Mouse (Mus musculus) cerebellum, postnatal 14 days (tissue): ENCODE data around the gene Krt84.
"Not testable (repeated sequence)": the region's sequence is repeated elsewhere in the genome, so short reads cannot be mapped to it uniquely, and the experiment has no call there.

ENCODE experiments used
- DNase-seq, 2 experiments: peaks; one replicate each; pipeline ENCODE4 v3.0.0; 2021; ENCODE audit warnings: mixed read lengths in 2 of 2

Krt84 gene

DNA sequence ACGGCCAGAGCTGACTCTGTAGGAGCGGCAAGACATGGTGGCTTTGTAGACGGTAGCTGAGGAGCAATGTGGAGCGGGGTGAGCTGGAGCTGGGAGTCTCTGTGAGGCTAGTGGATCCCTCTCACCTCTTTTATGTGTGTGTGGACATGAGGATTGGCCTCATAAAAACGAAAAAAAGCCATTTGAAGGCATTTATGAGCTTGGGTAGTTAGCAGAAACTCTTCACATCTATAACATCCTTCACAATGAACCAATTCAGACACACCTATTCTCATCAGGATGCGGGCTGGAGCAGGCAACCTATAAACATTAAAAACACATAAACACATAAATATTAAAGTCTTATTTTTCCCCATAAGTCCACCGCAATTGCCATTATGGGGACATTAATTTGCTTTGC, at the start of gene Krt84:
Krt84 (minus strand) TSS at position 101 of the 400 bp plus-strand sequence.
- no peak for DNase-seq

DNA sequence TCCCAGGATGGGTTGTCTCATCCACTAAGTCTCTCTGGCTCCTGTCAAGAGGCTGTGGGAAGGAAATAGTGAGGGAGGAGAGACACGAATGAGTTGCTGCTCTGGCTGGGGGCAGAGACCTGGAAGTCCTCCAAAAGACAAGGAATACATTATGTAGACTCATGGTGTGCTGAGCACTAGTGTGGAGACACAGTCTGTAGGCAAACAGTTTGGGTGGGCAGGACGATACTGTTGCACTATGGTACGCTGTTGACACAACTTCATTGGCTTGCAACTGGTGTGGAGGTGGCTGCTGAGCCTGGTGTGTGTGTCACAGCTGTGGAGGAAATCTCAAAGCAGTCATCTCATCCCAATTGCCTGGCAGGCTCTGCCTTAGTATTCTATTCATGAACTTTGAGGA, 49.1 kb upstream of the Krt84 start:
- no peak for DNase-seq

DNA sequence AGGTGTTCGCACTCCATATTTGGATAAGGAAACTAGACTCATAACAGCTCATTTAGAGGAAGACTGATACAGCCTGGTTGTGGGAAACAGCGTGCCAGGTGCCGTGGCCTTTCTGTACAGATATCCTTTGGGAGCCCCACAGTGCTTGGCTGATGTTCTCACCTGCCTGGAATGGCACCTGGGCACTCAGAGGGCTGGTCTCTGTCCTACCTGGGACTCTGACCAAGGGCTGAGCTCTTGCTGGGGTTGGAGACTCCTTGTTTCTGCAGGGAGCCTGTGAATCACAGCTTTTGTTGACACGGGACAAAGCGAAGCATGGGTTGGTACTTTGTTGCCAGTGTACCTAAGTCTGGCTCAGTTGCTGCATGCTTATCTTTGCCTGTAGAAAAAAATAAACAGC, 42.9 kb upstream of the Krt84 start:
- DNase-seq, result no peak

DNA sequence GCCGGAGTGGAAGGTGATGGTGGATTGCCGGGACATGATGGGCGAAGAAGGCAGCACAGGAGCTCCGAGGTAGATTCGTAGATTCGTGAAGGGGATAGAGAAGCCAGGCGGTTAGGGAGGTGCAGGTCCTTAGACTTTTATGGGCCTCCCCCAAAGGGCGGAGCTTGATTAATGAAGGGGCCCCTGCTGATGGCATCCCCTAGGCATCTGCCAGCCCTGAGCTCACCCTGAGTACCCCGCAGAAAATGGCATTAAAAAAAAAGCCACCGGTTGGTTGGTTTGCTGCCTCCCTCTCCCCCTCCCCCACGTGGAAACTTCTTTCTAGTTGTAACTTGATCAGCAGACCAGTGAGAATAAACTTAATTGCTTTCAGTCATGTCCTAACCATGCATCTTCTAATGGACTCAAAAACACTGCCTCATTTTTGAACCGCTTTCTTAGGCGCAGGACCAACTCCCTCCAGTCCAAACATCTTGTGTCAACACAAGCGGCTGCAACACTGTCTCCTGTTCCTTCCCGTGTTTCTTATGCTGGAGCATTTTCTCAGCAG, 41.3 kb upstream of the Krt84 start, which contains the start of gene Krt75:
Krt75 (minus strand) TSS at position 109 of the 550 bp plus-strand sequence.
- no peak for DNase-seq

DNA sequence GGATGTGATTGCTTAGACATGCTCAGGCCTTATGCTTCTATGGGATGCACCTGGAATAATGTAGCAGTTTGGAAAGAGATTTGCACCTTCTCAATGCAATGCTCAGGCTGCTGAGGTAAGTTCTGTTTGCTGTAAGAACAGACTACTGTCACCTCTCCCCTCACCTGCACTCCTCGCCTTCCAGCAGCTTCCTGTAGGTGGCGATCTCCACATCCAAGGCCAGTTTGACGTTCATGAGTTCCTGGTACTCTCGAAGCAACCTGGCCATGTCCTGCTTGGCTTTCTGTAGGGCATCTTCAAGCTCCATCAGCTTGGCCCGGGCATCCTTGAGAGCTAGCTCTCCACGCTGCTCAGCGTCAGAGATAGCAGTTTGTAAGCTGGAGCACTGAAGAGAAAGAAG, 35.2 kb upstream of the Krt84 start:
- peak in 1 of 2 experiments; percentile 29 for DNase-seq

DNA sequence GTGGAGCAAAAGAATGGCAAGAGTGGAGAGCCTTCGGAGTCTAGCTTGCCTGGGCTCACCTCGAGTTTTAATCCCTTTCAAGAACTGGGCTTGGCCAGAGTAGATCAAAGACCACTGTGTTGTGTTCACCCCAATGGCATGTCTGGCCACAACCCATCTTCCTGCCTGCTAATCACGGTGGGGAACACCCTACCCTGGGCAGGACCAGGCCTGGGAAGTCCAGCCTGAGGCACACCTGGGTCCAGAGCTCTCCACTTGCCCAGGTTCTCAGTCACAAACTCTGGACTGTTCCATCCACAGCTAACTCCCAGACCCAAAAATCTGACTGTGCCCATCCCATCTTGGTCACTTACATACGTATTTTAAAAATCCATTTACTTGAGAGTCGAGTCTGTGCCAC, 30.2 kb upstream of the Krt84 start, which contains the start of gene Krt90:
Krt90 (minus strand) TSS at position 101 of the 400 bp plus-strand sequence.
- no peak for DNase-seq

DNA sequence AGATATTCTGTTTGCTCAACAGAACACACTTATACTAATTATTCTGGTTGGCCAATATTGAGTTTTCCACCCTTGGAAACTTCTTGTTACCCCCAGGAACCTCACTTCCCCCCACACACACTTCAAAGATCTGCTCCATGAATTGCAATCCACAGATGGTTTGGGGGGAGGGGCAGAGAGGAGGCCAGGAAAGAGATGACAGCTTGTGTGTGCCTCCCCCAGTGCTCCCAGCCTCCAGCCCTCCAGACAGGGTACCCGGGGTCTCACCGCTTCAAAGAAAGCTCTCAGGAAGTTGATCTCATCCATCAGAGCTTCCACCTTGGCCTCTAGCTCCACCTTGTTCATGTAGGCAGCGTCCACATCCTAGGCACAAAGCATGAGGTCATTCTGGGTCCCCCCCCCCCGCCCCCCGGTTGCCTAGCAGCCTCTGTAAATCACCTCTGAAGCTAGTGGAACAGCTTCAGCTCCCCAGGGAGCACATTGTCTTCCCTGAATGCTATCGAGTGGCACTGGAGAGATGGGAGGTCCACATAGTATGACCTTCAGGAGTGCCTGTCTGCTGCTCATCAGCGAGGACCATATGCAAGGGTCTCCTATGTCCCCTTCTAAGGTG, 25.5 kb upstream of the Krt84 start:
- no peak for DNase-seq

DNA sequence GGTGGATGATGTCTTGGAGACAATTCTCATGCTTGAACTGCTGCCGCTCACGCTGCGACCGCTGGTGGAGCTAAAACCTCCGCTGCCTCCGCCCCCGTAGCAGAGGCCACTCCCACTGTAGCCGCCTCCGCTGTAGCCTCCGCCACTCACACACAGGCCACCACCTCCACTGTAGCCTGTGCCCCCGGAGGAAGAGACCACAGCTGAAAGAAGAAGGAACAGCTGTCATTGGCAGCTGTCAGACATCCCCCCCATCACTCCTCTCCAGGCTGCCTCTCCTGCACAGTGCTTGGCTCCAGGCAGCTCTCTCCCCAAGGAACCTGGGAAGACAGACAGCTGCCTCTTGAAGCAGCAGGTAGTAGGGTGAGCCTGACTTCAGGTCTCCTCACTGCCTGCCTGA, 20.5 kb upstream of the Krt84 start:
- peak; percentile 30 to 42 for DNase-seq

DNA sequence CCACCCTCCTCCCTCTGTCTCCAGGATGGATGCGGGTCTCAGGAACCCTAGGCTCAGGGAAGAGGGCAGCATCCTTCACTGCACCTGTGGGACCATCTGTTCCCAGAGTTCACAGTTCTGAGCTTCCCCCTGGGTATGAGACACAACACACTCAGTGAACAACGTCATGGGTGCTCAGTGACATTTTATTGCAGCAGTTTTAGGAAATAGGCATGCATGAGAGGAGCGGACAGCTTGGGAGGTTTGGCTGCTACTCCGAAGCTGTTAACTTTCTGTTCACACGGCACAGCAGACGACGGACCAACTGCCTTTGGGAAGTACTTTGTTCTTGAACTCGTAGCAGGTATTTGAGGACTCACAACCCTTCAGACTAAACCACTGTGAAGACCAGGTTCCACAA, 19.6 kb upstream of the Krt84 start:
- DNase-seq, result no peak

DNA sequence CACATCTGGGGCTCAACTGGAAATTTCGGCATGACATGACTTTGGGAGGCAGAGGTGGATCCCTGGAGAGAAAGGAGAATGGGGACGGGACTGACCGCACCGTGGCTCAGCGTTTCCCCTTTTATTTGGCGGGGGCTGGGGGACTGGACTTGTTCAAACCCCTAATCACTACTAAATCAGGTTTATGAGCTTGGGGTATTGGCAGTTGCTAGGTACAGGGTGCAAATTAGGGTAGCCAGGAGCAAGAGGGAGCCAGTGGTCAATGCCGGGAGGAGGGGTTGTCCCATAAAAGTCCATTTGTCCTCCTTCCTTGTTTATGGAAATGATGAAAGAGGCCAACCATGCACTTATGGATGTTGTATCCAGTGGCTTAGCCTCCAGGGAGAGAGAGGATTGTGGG, 17.9 kb upstream of the Krt84 start, which contains the start of gene Krt82:
Krt82 (minus strand) TSS at position 101 of the 400 bp plus-strand sequence.
- DNase-seq, result no peak

DNA sequence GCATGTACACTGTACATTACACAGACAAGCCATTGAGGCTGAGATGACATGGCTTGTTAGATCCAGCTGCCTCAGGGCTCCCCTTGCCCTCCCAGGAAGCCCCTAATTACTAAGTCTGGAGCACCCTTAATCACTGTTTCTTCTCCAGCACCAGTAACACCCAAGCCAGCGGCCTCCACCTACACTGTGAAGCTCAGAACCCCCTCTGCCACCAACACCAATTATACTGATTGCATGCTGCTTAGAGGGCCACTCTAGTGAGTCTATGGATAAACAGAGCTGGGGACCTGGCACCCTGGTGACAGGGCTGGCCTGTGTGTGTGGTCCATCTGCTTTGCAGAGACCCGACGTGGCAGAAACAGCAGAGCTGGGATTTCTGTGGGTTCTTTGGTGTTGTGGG, 11.9 kb upstream of the Krt84 start:
- no peak for DNase-seq

DNA sequence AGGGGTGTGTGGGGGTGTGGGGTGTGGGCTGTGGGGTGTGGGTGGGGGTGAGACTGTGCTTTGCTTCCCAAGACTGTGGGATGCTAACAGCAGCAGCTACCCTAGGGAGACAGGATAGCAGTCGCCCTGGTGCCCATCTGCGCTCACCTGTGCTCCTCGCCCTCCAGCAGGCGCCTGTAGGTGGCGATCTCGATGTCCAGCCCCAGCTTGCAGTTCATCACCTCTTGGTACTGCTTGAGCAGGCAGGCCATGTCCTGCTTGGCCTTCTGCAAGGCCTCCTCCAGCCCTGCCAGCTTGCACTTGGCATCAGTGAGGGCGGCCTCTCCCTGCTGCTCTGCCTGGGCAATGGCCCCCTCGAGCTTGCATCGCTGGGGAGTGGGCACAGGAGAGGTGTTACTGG, 9.9 kb upstream of the Krt84 start:
- peak; percentile 13 to 25 for DNase-seq

DNA sequence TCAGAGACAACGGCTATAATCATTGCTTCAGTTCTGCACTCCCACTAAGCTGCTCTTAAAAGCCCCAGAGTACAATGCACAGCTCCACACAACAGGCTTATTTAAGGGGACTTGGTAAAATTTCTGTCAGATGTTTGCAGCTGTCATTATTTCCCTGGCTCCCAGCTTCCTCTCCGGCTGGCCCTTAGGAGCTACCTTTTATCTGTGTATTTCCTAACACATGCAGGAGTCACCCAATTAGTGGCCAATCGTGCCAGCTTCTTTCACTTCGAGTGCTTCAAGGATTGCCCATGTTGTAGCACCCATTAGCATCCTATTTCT, 5.9 kb upstream of the Krt84 start:
- no peak for DNase-seq

DNA sequence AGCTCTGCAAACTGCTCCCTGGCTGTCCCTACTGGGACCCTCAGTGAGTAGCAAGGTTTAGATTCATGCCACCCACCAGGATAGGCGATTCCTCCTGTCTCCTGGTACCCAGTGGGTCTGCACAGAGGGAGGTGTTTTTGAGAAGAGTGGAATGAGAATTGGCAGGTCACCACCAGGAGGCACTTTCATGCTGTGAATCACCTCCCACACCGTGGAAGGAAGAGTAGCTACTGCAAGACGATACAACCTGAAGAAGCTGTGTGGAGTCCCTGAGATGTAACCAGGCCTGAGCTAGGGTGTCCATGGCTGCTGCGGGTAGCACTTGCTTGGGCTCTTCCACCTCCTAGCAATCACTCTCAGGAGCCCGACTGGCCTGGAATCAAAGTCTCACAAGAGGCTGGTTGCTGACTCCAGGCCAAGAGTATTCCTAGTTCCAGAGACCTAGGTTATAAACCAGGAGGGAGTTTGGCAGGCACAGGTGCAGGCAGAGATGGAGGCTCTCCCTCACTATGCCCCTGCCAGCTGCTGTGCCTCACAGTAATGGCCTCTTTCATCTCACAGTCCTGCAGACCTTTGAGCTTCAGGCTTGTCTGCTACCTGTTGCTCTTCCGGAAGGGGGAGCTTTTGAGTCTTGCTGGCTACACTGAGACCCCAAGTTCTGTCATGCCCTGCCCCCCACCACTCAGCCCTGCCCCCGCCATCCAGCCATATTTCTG, 5.4 kb upstream of the Krt84 start:
- DNase-seq, result no peak

DNA sequence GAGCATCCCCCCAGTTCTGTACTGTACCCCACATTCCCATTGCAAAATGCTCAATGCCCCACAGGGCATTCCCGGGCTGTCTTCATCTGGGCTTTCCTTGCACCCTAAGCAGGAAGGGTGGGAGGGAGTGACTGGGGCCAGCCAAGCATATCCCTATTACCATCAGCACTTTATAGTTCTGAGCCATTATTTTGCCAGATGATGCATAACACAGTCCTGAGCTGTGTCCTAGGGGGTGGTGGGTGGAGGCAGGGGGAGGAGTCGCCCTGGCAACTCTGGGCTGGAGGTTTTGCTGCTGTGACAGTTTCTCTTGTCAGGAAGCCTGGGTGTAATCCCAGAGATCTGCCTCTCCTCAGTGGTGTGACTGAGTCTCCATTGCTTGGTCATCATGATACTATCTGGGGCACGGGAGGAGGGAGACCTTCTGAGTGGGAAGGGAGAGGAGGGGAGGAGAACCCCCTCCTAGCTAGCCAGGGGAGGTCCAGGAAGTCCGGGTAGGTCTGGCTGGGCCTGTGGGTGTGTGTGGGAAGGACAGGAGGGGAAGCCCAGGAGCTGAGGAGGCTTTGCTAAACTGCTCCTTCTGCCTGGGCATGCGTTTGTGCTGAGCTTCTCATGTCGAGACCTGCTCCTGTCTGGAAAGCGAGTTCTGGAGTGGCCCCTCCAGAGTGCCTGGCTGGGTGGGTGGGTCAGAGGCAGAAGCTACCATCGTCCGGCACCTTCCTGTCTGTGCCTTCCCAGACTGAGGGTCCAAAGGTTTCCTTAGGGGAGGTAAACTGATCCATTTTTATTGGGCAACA, 3.6 kb upstream of the Krt84 start:
- no peak for DNase-seq

DNA sequence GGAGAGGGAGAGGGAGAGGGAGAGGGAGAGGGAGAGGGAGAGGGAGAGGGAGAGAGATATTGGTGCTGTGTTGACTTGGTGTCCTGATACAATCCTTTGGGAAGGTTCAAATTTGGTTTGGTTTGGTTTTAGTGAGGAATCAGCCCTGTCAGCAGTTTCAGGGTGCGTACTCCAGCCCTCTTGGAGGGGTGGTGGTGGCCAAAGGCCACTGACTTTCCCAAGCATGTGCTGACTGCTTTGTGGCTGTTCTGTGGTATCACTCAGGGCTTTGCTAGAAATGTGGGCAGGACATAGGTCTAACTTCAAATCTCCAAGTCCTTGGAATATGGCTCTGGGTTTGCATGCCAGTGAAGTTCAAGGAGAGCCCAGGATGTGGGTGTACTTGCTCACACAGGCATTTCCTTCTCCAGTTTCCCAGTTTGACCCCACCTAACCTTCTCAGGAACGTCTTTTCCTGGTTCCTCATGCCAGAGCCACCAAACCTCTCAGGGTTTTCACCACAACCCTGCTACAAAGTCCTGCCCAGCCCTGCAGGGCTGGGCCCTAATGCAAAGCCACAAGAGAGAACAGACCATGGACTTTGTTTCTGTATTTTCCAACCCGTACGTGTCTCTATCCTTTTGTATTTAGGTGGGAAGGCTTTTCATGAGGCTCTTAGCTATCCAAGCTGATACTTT, 9.9 kb downstream of the Krt84 start:
- DNase-seq, result no peak

DNA sequence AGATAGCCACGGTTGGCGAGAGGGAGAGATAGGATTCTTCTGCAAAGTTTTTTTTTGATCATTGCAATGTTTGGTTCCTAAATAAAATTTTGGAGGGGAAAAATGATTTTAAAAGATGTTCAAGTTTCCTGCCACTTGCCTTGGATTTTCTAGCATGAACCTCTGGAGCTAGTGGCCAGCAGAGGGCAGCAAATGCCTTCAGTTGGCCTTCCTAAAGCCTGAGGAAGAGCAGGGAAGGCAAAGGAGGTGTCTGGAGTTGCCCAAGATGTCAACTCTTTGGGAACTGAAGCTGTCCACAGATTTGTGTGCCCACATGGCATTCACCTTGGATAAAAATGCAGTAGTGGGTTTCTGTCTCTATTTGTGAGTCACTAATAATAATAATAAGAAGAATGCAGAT, 12.8 kb downstream of the Krt84 start:
- DNase-seq, result peak; percentile 87 to 92

DNA sequence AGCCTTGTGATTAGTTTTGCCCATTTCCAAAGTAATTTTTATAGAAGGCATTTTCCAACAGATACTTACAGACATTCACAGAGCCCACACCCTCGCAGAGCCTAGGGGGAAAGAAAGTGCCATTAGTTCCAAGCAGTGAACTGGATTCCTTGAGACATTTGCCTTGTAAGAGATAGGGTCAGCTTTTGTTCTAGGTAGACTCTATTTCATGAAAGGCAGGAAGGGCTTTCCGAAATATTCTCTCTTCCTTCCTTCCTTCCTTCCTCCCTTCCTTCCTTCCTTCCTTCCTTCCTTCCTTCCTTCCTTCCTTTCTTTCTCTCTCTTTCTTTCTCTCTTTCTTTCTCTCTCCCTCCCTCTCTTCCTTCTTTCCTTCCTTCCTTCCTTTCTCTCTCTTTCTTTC, 15.5 kb downstream of the Krt84 start, which contains the start of gene Gm49425:
Gm49425 (minus strand) TSS at position 101 of the 400 bp plus-strand sequence.
- not testable (repeated sequence) for DNase-seq

DNA sequence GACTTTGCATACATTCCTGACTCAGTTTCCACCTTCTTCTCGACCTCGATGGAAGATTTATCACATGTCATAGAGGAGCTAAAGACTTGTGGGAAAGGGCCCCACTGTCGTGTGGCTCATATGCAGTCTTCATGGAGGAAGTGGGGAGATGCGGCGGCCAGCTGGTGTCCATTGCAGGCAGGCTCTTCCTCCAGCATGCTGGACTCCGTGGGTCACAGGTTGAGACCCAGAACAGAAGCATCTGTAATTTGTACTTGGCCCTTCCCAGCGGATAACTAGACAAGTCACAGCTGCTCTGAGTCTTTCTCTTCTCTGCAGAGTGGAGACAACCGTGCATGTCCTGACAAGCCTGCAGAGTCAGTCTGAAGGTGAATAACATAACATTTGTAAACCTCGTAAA, 24.4 kb downstream of the Krt84 start:
- DNase-seq, result no peak

DNA sequence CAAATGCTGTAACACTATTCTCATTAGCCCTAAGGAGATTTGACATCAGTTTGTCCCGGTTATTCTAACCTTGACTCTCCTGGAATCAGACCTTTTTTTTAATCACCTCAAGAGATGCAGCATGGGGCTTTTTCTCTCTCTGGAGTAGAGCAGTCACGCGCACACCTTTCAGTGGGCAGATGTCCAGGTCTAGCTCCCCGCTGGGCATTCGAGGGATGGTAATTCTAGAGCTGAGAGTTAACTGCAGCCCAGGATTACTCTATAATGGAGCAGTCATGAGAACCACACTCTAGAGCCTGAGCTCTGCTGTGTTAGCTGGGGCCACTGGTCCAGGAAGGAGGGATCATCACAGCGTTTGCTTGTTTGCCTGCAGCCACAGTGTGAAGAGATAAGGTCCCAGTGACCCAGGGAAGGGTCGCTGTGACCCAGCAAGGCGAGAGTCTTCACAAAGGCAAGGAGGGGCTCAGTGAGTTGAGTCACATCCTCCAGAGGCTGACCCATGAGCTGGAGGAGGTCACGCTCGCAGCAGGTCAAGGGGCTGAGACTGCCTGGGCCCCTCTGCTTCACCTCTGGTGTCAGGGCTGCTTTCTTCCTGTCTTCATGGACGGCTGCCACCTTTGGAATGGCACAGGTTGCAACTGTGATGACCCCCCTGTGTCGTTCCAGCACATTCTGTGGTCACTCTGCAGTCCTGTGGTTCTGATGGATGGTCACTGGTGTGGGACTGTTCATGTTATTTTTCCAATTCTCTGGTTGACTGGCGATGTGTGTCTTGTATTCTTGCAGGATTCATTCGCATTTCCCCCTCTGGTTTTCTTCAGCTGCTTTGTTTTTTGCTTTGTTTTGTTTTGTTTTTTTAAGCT, 25.5 kb downstream of the Krt84 start:
- DNase-seq, result peak; percentile 10 to 19

DNA sequence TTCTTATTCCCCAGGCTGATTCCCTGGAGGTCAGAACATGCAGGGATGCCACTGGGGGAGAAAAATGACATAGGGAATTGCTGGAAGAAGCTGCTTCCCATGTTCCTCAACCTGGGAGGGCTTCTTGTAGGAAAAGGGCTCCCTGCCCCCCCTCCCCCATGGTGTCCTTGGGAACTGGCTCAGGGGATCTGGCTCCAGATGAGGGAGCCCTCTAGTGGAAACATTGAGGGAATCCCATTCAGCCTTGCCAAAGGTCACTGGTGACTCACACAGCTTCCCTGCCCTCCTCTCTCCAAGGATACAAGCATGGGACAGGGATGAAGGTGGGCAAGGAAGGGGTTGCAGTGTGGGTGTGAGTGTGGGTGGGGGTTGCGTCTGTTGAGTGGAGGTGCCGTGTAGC, 35.4 kb downstream of the Krt84 start:
- peak; percentile 14 to 35 for DNase-seq

DNA sequence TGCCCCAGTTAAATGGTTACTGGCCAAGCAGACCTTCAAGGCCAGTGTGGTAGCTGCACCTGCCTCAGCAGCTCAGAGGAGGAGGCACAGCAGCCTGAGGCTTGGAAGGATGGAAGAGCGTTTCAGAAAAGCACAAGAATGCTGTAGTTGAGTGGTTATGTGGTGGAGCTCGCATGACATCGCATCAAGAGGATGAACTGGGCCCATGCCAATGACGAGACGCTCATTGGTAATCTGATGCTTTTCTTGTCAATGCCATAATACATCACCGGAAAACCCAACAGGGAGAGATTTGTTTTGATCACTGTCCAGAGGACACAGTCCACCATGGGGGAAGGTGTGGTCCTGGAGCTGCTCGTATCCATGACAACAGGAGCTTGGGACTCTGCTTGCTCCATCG, 37.4 kb downstream of the Krt84 start:
- no peak for DNase-seq
